Mouse (Mus musculus) left cerebral cortex, adult 2 months (tissue): ENCODE results near the gene Camk1d. TPM values are rescaled to one million over a fixed set of nuclear protein-coding genes. Genes with fewer than 3 reads are reported as not detected.

ENCODE experiments used
- DNase-seq, 2 experiments: peaks; one replicate each; pipeline ENCODE4 v3.0.0; 2021 to 2022; ENCODE audit warnings: low spot score in 2 of 2, mixed read lengths in 1 of 2; ENCODE audit errors: extremely low spot score in 1 of 2
- H3K27ac ChIP-seq: fragments of 200-600 bp; 2 replicates; pipeline ENCODE4 v1.8.1; 2022
- H3K4me3 ChIP-seq: fragments of 200-600 bp; 2 replicates; pipeline ENCODE4 v1.8.1; 2022
- CTCF ChIP-seq: fragments of 200-600 bp; IDR thresholded peaks from 2 replicates; pipeline ENCODE4 v1.8.1; 2022; ENCODE audit warnings: antibody characterized with exemption, mild to moderate bottlenecking, moderate library complexity
- intact Hi-C: fragments of 180-260 bp; cut with DNase I; formaldehyde crosslinking; loops from one replicate; pipeline ENCODE4 v1.15.1; 2025
- total RNA-seq, 2 experiments: library from RNA; stranded (reverse); gene quantifications; 2 replicates each; pipeline ENCODE4 v1.2.3; 2021

Camk1d gene
- total RNA-seq, 2 experiments from 2014 or later = 129 to 132 TPM

DNA sequence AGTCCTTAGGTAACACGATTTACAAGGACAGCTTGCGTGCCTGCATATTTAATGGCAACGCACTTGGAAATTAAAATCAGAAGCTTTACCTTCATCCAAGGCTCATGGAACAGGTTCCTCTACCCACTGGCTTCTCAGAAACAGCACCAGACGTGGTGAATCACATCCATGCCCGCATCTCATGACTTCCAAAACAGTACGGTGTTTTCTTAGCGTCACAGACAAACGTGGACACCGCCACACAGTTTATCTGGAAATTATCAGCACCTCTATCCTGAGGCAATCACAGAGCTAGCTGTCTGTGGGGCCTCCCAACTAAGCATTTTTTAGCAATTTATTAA lies 38.2 kb downstream of the Camk1d start:
- H3K27ac ChIP-seq = peak overlapping the region; percentile 84
- intact Hi-C loops = loop anchor here (10.0 kb wide), 1 partner anchor 61 kb away; no protein-coding TSS in a partner anchor
- H3K4me3 ChIP-seq = peak overlapping the region; percentile 1; the same call in 1 of the 2 replicates
- TF ChIP-seq CTCF = no peak
- DNase-seq = no peak

DNA sequence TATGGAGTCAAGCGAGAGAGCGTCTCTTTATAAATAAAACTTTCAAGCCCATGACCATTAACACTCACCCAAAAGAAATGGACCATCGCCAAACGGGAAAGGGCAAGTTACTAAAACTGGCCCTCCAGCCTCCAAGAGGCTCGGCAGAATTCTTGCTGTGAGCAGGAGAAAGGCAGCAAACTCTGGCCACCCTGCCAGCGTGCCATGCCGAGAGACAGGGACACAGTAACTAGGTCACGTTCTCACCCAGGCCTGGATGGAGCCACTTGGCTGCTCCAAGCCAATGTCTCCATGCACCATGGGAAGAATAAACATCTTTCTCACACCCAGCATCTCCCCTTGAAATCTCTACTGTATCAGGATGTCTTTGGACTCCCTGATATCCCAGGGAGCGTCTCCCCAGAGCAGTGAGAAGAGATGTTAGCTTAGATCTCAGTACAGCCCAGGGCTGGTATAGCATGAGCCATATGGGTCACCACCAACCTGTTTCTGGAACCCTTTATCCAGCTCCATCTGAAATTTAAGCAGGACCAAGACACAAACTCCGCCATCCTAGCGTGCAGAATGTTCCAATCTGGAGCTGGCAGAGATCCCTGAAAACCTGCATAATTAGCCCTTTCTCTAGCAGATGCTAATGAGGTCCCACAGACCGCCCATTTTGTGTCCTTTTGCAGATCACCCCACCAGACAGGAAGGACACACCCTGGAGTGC lies 38.7 kb downstream of the Camk1d start:
- intact Hi-C loops = loop anchor here (10.0 kb wide), 1 partner anchor 61 kb away; no protein-coding TSS in a partner anchor
- Histone ChIP-seq H3K4me3 (peak overlapping the region; percentile 1; the same call in 1 of the 2 replicates), H3K27ac (peak overlapping the region; percentile 84)
- no peak for TF ChIP-seq CTCF
- DNase-seq = peak; percentile 26 to 65

DNA sequence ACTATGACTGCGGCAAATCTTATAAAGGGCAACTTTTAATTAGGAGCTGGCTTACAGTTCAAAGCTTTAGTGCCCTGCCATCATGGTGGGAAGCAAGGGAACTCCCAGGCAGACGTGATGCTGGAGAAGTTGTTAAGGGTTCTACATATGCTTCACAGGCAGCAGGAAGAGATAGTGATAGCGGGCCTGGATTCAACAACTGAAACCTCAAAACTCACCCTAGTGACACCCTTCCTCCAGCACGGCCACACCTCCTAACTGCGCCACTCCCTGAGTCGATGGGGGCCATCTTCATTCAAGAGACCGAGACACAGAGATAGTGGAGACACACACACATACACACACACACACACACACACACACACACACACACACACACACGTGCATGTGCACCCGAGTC lies 39.8 kb downstream of the Camk1d start:
- H3K27ac ChIP-seq = no peak overlapping the region
- H3K4me3 ChIP-seq = no peak overlapping the region
- intact Hi-C loops = loop anchor here (10.0 kb wide), 1 partner anchor 60 kb away; no protein-coding TSS in a partner anchor
- no peak for DNase-seq
- TF ChIP-seq CTCF = no peak

DNA sequence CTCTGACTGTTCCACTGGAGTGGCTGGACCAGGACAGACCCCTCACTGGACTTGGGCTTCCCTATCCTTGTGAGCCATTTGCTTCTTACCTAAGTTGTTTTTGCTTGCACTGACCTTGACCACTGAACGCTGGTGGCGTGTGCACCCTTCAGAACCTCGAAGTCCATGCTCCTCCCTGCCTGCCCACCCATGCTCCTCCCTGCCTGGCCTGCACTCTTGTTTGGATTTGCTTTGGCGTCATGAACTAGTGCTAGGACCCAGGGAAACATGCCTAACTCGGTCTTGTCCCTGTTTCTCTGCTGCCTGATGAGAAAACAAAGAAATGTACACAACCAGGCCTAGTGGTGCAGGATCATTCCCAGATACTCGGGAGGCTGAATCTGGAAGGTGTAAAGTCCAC lies 40.5 kb downstream of the Camk1d start:
- no peak for DNase-seq
- intact Hi-C loops = loop anchor here (10.0 kb wide), 1 partner anchor 59 kb away; no protein-coding TSS in a partner anchor
- TF ChIP-seq CTCF = no peak
- Histone ChIP-seq H3K4me3 (no peak overlapping the region), H3K27ac (no peak overlapping the region)

DNA sequence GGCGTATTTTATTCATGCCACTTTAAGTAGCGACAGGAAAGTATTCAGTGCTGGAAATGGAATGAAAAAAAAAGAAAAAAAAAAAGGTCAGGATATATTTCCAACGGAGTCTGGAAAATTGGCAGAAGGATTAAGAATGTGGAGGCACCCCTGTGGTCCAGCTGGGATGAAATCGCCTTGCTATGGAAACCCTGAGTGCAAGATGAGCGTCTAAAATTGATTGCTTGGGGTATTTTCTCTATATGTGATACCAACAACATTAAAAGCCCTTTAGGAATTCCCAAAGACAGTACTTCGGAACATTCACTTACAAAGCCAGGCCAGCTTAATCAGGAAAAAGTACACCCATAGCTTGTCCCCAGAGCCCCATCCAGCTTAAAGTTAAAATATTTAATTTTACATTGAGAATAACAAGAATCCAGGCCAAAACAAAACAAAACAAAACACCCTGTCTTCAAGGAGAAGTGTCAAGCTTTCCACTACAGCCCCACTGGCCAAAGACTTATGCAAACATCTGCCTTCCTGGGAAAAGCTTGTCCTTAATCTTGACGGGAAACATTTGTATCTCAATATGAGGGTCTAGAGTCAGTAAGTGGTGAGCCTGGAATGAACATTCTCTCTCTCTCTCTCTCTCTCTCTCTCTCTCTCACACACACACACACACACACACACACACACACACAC lies 41.3 kb downstream of the Camk1d start:
- Histone ChIP-seq H3K4me3 (no peak overlapping the region), H3K27ac (no peak overlapping the region; the same call in 1 of the 2 replicates)
- no peak for DNase-seq
- no peak for TF ChIP-seq CTCF
- intact Hi-C loops = loop anchor here (10.0 kb wide), 1 partner anchor 58 kb away; no protein-coding TSS in a partner anchor

DNA sequence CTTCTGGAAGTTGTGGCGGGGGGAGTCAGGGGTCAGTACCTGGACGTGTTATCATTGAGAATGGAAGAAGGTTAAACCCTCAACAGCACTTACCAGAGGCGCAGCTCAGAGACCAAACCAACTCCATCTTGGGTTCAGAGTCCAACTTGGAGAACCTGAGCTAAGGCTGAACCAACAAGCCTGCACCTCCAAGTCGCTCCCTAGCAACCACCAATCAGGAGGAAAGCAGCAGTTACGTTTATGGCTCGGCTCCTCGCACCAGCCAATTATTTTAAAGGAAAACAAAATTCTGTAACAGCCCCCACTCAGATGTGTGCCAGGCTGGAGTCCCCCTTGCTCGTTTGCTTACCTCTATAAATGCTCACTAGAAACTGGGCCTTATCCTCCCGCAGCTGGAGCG lies 44.2 kb downstream of the Camk1d start:
- DNase-seq = no peak
- no peak overlapping the region for H3K27ac ChIP-seq
- intact Hi-C loops = loop anchor here (10.0 kb wide), 1 partner anchor 55 kb away; no protein-coding TSS in a partner anchor
- H3K4me3 ChIP-seq = no peak overlapping the region
- no peak for TF ChIP-seq CTCF

DNA sequence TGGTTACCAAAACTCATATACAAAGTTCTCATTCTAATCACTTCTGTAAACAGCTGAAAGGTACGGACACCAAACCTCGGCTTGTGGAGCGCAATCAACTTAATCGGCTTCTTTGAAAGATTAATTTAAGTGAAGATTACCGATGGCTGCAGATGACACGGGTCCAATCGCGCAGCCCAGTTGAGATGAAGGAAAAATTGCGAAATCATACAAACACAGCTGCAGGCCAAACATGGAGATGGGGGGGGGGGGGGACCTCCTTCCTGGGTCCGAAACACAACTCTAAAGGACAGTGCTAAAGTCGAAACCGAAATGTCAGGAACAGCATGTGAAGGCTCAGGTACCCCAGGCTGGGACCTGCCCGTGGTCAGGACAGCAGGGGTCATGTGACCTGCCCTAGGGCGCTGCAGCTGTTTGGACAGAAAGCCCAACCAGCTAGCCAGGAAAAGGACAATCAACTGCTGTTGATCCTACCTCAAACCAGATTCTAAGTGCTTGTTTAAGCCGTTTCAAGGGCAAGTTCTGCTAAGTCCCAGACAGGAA lies 44.7 kb downstream of the Camk1d start:
- no peak overlapping the region for H3K4me3 ChIP-seq
- DNase-seq = no peak
- intact Hi-C loops = loop anchor here (10.0 kb wide), 1 partner anchor 55 kb away; no protein-coding TSS in a partner anchor
- no peak for TF ChIP-seq CTCF
- H3K27ac ChIP-seq = no peak overlapping the region

DNA sequence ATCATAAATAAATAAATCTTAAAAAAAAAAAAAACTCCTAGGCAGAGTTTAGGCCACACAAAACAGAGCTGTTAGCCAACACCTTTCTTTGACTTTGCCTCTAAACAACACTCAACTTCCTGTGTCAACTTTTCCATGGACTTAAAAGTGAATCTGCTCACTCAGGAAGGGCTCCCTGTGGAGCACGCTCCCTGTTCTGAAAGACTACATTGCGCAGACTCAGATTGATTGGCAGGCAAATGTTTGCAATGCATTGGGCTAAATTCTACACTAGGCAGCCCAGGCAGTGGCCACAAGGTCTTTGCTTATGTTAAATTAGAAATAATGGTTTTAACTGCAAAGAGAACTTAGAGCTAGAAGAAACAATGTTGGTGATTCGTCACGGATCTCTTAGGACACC lies 45.4 kb downstream of the Camk1d start:
- H3K4me3 ChIP-seq = no peak overlapping the region
- no peak for DNase-seq
- no peak overlapping the region for H3K27ac ChIP-seq
- intact Hi-C loops = no loop called here
- TF ChIP-seq CTCF = no peak

DNA sequence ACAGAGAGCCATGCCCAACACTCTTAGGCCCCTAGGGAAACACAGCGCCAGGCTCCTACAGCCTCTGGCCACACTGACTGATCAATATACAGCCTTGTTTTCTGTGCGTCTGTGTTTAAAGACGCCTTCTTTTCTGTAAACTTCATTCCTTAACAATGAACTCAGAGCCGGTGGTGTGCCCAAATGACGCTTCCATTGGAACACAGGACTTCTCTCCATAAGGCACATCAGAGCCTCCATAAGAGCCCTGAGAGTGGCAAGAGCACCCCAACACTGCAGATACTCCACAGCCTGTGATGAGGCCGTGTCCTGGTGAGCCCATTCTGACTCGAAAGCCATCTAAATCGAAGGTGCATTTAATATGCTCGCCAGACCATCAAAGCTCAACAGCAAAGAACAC lies 50.8 kb downstream of the Camk1d start:
- no peak for TF ChIP-seq CTCF
- Histone ChIP-seq H3K27ac (no peak overlapping the region), H3K4me3 (no peak overlapping the region)
- intact Hi-C loops = no loop called here
- no peak for DNase-seq

DNA sequence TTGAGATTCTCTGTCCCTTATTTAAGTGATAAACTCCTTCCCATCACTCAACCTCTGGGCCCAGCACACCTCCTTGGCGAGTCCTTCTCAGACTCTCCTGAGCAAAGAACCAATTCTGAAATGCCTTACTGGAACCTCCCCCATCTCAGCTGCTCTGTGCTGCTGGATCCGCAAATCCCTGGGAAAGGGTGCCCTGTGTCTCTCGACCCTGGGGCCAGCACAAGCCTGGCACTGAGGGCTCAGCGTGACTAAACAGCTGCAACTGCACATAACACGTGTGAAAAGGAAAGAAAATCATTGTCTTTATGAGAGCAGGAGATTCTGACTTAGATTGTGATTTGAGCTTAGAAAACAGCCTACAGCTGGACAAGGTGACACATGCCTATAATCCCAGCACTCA lies 52.4 kb downstream of the Camk1d start:
- no peak for TF ChIP-seq CTCF
- H3K27ac ChIP-seq = no peak overlapping the region
- no peak for DNase-seq
- H3K4me3 ChIP-seq = no peak overlapping the region
- intact Hi-C loops = no loop called here

DNA sequence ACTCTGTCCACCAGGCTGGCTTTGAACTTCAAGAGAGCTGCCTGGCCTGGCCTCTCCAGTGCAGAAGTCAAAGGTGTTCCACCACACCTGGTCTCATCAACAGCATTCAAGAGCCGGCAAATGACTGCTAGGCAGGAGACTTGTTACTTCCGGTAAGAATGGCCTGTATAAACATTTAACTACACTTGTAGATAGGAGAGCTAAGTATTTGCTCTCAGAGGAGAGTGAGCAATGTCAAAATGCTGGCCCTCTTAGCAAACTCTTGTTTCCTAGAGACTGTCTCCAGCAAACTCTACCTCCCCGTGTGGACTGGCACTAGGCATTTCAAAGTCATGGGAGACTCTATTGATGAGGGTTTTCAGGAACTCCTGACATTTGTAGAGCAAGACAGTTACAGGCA lies 56.3 kb downstream of the Camk1d start:
- DNase-seq = no peak
- intact Hi-C loops = no loop called here
- Histone ChIP-seq H3K27ac (no peak overlapping the region), H3K4me3 (no peak overlapping the region)
- TF ChIP-seq CTCF = no peak

DNA sequence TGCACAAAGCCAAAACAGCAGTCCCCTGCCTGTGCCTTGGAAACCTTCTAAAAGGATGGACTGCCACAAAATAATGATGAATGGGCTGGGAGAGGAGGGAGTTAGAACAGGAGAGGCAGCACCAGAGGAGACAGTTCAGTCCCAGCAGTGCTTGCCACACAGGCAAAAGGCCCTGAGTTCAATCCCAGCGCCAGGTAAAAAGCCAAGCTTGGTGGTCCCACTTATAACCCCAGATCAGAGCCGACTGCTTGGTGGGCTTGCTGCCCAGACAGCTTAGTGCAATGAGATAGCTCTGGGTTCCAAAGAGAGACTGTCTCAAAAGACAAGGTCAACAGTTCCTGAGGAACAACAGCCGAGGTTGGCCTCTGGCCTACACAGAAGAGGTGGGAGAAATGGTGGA lies 58.0 kb downstream of the Camk1d start:
- Histone ChIP-seq H3K4me3 (no peak overlapping the region), H3K27ac (no peak overlapping the region)
- intact Hi-C loops = no loop called here
- no peak for DNase-seq
- TF ChIP-seq CTCF = no peak
